In genomic region chr3:32970257-32970656, GRCm38 (mm10) we compare ENCODE assay signal across 18 mouse cellular contexts.
"Had no signal": no experiment of that assay in that cellular context is flagged by ENCODE, and none has a peak within 500 bp of the region (broad histone marks: within the 10 kb centered on the region; RNA-seq: fewer than 3 reads in every experiment).

No protein-coding gene starts in this region.

- H3K36me3 ChIP-seq: lung, embryonic 15.5 days; midbrain, embryonic 13.5 days; midbrain, embryonic 15.5 days; neural tube, embryonic 12.5 days; stomach, embryonic 15.5 days had no signal

- H3K9ac ChIP-seq: liver, postnatal 0 days; lung, embryonic 15.5 days; midbrain, embryonic 13.5 days; midbrain, embryonic 15.5 days; neural tube, embryonic 12.5 days; stomach, embryonic 15.5 days had no signal

- H3K4me2 ChIP-seq: lung, embryonic 15.5 days; midbrain, embryonic 11.5 days; midbrain, embryonic 13.5 days; midbrain, embryonic 15.5 days; neural tube, embryonic 12.5 days; stomach, embryonic 15.5 days had no signal

- ATAC-seq: liver, postnatal 0 days; lung, postnatal 0 days; midbrain, embryonic 13.5 days; midbrain, embryonic 15.5 days had no signal

- H3K9me3 ChIP-seq: lung, embryonic 15.5 days; midbrain, embryonic 13.5 days; midbrain, embryonic 15.5 days; neural tube, embryonic 12.5 days; stomach, embryonic 15.5 days had no signal

- H3K27ac ChIP-seq: lung, embryonic 15.5 days; macrophage; midbrain, embryonic 13.5 days; midbrain, embryonic 15.5 days; neural tube, embryonic 12.5 days; stomach, embryonic 15.5 days; stomach, postnatal 0 days had no signal

- DNase-seq: liver, postnatal 0 days; lung, adult 2 months; lung, postnatal 14 days; lung, postnatal 36 days; right cerebral cortex, postnatal 14 days; thymus, adult 18-20 months; thymus, postnatal 14 days; thymus, postnatal 4 days had no signal

- H3K27me3 ChIP-seq: lung, embryonic 15.5 days; megakaryocyte, embryonic 14.5 days; midbrain, embryonic 13.5 days; midbrain, embryonic 15.5 days; neural tube, embryonic 12.5 days; stomach, embryonic 15.5 days had no signal

- H3K4me1 ChIP-seq: lung, embryonic 15.5 days; megakaryocyte, embryonic 14.5 days; midbrain, embryonic 13.5 days; midbrain, embryonic 15.5 days; neural tube, embryonic 12.5 days; stomach, embryonic 15.5 days had no signal

- H3K4me3 ChIP-seq: lung, embryonic 15.5 days; megakaryocyte, embryonic 14.5 days; midbrain, embryonic 13.5 days; midbrain, embryonic 15.5 days; neural tube, embryonic 12.5 days; stomach, embryonic 15.5 days had no signal
